Mouse (Mus musculus): ENCODE measurements at regions not wholly inside any gene's neighbourhood (a gene's known extent, or its start where the extent isn't known, plus 50 kb on each side); places are given as distances from the start of the nearest gene placed in this dataset.

DNA sequence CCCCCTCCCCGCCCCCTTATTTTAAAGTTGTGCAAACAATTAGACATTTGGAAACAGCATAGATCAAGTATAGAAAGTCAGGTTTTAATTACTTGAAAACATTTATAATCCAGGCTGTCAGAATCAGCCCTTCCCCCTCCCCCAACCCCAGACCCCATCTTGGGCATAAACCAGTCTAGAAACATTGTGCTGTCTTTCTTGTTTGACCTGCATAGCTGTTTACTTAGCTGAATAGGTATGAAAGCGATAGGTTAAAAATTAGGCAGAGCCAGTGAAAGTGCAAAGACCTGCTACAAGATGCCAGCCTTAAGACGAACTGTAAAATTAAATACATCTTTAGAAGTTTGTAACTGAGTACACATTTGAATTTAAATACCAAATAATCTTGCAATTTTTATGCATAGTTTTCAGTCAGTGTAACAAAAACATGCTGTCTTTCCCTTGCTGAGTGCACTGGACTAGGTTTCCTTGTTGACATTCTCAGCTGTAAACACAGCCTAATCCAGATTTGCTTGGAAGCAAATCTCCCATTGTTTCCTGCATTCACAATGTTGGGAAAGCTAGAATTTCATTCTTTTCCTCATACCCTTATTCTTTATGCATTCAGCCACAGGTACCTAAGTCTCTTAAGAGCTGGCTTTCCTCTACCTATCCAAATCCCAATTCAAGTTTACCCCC lies 234.2 kb upstream of the Tbx18 start:
- Histone ChIP-seq H3K4me2 (no peak overlapping the region), H3K27ac (no peak overlapping the region), H3K4me3 (no peak overlapping the region), H3K4me1 (no peaks in the 10 kb centered on the region), H3K9me3 (no peaks in the 10 kb centered on the region), H3K9ac (no peak overlapping the region), H3K27me3 (no peaks in the 10 kb centered on the region), H3K36me3 (no peaks in the 10 kb centered on the region)
- 48% methylated on average over 3 of the region's 3 CpGs for WGBS
- ATAC-seq (ENCODE audit: insufficient number of reproducible peaks, low FRiP score, low TSS enrichment, low read depth) = no peak

DNA sequence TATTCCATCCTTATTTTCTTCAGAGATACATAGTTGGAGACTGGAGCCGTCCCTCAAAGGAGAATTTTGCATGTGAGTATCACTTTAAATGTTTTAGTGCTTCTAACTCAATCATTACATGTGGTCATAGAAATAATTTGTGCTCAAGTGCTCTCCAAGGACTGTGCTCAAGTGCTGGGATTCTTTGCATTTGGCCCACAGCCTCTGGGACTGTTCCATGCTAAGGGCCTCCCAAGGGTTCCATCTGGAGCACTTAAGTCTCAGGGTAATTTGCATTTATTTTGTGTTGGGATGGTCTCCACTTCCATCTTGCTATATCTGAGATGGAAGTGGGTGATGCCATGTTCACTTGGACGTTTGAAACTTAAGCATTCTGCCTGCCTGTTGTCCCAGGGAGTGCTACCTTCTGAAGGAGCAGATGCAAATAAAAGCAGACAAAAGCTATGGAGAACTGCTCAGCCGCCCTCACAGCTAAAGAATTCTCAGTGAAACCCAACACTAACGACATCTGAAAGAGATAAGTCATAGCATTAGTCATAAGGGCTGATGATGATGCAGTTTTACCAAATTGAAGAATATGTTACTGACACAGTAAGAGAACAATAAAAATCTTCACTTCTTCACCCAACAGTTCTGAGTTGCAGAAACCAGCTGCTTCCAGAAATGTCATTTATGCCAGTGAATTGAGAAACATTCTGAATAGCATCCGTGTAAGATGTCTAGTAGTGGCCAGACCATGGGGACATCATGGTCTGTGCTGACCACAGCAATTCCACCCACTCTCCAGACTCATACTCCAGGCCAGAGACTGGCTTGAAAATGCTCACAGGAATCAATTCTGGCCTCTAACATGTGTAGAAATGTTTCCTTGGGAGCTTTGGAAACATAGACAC lies 237.4 kb upstream of the Tbx18 start:
- H3K27me3 ChIP-seq = no peaks in the 10 kb centered on the region
- ATAC-seq (ENCODE audit: insufficient number of reproducible peaks, low FRiP score, low TSS enrichment, low read depth) = no peak
- H3K27ac ChIP-seq = no peak overlapping the region
- no peak overlapping the region for H3K9ac ChIP-seq
- H3K9me3 ChIP-seq = no peaks in the 10 kb centered on the region
- H3K4me1 ChIP-seq = no peaks in the 10 kb centered on the region
- WGBS = 62% methylated on average over 5 of the region's 5 CpGs
- no peak overlapping the region for H3K4me3 ChIP-seq
- H3K36me3 ChIP-seq = no peaks in the 10 kb centered on the region
- H3K4me2 ChIP-seq = no peak overlapping the region

DNA sequence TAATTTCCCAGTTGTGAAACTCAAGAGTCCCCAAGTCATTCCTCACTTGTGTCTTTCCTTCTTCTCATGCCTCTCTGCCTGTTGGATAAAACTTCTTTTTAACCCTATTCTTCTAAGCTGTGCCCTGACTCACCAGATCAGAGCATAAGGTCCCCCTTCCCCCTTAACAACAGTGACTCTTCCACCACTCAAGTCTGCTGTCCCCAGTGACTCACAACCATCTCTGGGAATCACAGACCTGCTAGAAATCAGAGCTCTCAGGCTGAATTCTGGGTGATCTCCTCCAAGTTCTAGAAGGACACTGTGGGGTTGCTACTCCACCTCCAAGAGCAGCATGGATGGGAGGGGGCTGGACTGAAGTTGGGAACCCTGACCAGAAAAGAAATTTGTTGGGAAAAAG lies 239.5 kb upstream of the Tbx18 start:
- Histone ChIP-seq H3K9ac (no peak overlapping the region), H3K4me1 (no peaks in the 10 kb centered on the region), H3K36me3 (no peaks in the 10 kb centered on the region), H3K9me3 (no peaks in the 10 kb centered on the region), H3K4me2 (no peak overlapping the region), H3K27ac (no peak overlapping the region), H3K27me3 (no peaks in the 10 kb centered on the region), H3K4me3 (no peak overlapping the region)
- ATAC-seq (ENCODE audit: insufficient number of reproducible peaks, low FRiP score, low TSS enrichment, low read depth) = no peak

DNA sequence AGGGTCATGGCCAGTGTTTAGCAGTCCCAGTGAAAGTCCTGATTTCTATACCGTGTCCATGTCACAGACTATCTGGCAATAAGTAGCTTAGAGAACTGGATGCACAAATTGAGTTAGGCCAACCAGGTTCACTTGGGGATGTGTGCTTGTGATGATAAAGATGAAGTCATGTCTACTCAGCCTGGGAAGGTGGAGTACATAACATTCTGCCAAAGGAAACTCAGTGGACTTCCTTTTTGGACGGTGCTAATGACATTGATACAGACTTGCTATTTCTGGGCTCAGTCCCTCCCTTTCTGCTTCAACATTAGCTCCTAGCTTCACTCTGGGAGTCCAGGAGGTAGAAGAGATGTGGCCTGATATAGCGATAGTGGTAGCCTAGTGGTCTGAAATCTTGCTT lies 240.7 kb upstream of the Tbx18 start:
- WGBS = 84% methylated on average over 3 of the region's 3 CpGs
- H3K36me3 ChIP-seq = no peaks in the 10 kb centered on the region

DNA sequence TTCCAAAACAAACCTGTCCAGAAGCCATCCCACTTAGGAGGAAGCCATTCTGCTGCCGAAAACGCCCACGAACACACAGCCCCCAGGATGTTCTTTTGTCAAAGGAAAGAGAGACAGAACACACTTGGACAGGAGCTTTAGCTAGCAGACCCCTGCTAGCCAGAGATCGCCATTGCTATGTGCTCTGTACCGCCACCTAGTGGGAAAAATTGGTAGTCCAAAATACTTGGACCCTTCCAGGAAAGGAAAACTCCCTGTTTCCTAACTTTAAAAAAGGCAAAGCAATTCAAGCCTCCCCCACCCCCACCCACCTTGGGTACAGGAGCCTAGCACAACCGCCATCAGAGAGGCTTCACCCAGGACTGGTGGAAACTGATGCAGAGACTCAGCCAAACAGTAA lies 242.5 kb upstream of the Tbx18 start:
- H3K4me1 ChIP-seq = no peaks in the 10 kb centered on the region
- no peak overlapping the region for H3K4me3 ChIP-seq
- no peaks in the 10 kb centered on the region for H3K9me3 ChIP-seq
- 46% methylated on average over 6 of the region's 6 CpGs for WGBS
- no peaks in the 10 kb centered on the region for H3K36me3 ChIP-seq
- no peak overlapping the region for H3K9ac ChIP-seq
- H3K4me2 ChIP-seq = no peak overlapping the region
- H3K27ac ChIP-seq = no peak overlapping the region
- no peaks in the 10 kb centered on the region for H3K27me3 ChIP-seq
- ATAC-seq (ENCODE audit: insufficient number of reproducible peaks, low FRiP score, low TSS enrichment, low read depth) = no peak

More for the DNA sequence above, 240.7 kb upstream of the Tbx18 start:
- H3K4me2 ChIP-seq = no peak overlapping the region
- H3K9me3 ChIP-seq = no peaks in the 10 kb centered on the region
- no peak overlapping the region for H3K4me3 ChIP-seq
- H3K9ac ChIP-seq = no peak overlapping the region
- no peak overlapping the region for H3K27ac ChIP-seq
- ATAC-seq (ENCODE audit: insufficient number of reproducible peaks, low FRiP score, low TSS enrichment, low read depth) = no peak
- H3K27me3 ChIP-seq = no peaks in the 10 kb centered on the region
- no peaks in the 10 kb centered on the region for H3K4me1 ChIP-seq

DNA sequence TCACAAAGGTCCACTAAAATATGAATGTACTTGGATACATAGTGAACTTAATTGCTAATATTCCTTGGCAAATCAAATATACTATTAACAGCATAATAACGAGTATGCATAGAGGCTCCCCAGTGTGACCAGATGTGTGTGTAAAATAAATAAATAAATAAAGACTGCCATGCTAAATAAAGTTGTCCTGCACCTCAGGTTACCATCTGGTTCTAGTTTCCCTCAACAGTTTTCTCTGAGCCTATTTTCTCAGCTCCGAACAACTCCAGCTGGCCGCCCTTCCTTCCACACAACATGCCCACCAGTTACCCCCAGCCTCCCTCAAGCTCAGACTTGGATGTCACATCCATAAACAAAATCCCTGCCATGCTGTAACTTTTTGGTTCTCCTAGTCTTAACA lies 253.8 kb upstream of the Tbx18 start:
- Histone ChIP-seq H3K4me2 (no peak overlapping the region), H3K9me3 (no peaks in the 10 kb centered on the region), H3K4me3 (no peak overlapping the region), H3K9ac (no peak overlapping the region), H3K27me3 (no peaks in the 10 kb centered on the region), H3K4me1 (no peaks in the 10 kb centered on the region), H3K36me3 (no peaks in the 10 kb centered on the region), H3K27ac (no peak overlapping the region)
- no peak for ATAC-seq (ENCODE audit: insufficient number of reproducible peaks, low FRiP score, low TSS enrichment, low read depth)
- WGBS = 28% methylated on average over 3 of the region's 3 CpGs

DNA sequence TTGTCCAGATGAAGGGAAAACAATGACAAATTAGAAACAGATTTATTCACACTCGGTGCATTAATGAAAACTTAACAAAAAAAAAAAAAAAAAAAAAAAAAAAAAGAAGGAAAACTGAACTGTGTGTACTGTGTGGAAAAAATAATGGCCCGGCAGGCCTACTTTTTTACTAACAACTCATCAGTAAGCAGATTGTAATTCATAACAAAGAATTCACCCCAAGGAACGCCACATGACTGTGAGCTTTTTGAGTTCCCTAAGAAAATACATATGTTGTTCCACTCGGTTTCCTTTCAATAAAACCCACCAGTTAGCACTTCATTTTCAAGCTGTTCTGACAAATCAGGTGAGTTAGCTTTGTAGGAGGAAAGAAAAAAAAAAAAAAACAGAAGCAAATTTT lies 254.4 kb upstream of the Tbx18 start:
- H3K27me3 ChIP-seq = no peaks in the 10 kb centered on the region
- no peak overlapping the region for H3K4me2 ChIP-seq
- no peaks in the 10 kb centered on the region for H3K4me1 ChIP-seq
- no peak overlapping the region for H3K27ac ChIP-seq
- H3K36me3 ChIP-seq = no peaks in the 10 kb centered on the region
- no peak overlapping the region for H3K9ac ChIP-seq
- no peak for ATAC-seq (ENCODE audit: insufficient number of reproducible peaks, low FRiP score, low TSS enrichment, low read depth)
- no peaks in the 10 kb centered on the region for H3K9me3 ChIP-seq
- H3K4me3 ChIP-seq = no peak overlapping the region
- 28% methylated on average over 4 of the region's 4 CpGs for whole genome bisulfite sequencing

DNA sequence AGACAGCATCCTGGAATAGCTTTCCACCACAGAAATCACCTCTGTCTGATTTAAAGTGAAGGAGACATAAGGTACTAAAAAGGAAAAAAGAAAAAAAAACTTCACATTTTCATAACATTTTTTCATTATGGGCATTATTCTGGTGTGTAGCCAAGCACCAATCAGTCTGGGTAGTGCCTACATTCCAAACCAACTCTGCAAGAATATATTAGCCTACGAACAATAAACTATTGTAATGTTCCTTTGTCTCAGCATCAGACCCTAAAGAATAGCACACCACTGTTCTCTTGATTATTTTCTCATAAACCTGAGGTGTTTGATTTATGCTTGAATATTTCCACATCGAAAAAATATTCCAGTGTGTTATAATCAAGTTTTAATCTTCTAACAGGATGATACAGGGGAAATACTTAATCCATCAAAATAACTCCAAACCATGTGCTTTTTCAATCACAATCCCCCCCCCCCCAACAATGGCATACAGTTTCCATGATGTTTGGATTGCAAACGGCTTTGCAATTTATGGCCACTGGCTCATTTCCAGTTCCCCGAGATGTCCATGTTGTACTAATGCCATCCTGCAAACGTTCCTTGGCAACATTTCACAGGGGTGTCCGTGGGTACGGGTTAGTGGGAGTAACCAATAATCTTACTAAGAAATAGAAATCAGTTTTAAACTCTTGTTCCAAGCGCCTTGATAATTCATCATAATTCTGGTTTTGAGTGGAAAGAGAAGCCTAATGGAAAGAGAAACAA lies 275.1 kb upstream of the Tbx18 start:
- no peak overlapping the region for H3K4me2 ChIP-seq
- H3K4me3 ChIP-seq = no peak overlapping the region
- H3K9me3 ChIP-seq = no peaks in the 10 kb centered on the region
- no peak overlapping the region for H3K9ac ChIP-seq
- no peaks in the 10 kb centered on the region for H3K4me1 ChIP-seq
- no peak for ATAC-seq (ENCODE audit: insufficient number of reproducible peaks, low FRiP score, low TSS enrichment, low read depth)
- H3K36me3 ChIP-seq = no peaks in the 10 kb centered on the region
- H3K27me3 ChIP-seq = no peaks in the 10 kb centered on the region
- no peak overlapping the region for H3K27ac ChIP-seq
- WGBS = 57% methylated on average over 8 of the region's 8 CpGs

DNA sequence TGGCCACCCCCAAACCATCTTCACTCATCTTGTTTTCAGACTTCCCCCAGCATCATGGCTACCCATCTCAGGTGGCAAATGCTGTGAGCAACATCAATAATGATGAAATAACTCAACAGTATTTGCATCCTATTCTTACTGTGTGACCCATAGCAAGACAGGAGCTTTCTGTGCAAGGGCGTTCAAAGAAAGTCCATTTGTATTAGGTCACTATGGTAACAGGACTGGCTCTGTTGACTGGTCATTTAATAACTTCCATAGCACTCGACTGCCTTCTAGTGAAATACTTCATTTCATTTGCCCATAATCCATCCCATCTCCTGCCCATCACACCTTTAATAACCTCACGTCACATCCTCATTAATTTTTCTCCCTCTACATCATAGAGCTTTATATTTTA lies 292.7 kb upstream of the Tbx18 start:
- Histone ChIP-seq H3K9ac (no peak overlapping the region), H3K9me3 (no peaks in the 10 kb centered on the region), H3K4me2 (no peak overlapping the region), H3K27me3 (no peaks in the 10 kb centered on the region), H3K4me1 (no peaks in the 10 kb centered on the region), H3K4me3 (no peak overlapping the region), H3K27ac (no peak overlapping the region), H3K36me3 (no peaks in the 10 kb centered on the region)
- 45% methylated on average over 3 of the region's 3 CpGs for WGBS
- no peak for ATAC-seq (ENCODE audit: insufficient number of reproducible peaks, low FRiP score, low TSS enrichment, low read depth)

DNA sequence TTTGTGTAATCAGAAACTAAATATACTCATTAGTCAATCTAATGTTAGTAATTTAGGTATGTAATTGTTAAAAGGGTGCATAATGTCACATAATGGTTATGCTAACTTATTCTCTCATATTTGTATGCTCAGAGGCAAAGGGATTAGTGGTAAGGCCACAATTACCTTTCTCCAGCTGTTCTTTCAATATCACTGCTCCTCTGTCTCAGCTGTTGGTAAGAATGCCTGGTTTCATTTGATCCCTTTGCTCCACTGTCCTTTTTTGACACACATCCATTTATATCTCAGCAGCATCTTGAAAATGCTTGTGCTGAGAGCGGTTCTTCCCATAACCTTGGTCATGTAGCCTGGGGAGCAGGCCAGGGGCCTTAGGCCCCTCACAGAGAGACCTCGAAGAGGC lies 294.9 kb upstream of the Tbx18 start:
- no peak overlapping the region for H3K9ac ChIP-seq
- H3K27me3 ChIP-seq = no peaks in the 10 kb centered on the region
- H3K4me3 ChIP-seq = no peak overlapping the region
- H3K36me3 ChIP-seq = no peaks in the 10 kb centered on the region
- 61% methylated on average over 2 of the region's 2 CpGs for WGBS
- H3K4me2 ChIP-seq = no peak overlapping the region
- H3K4me1 ChIP-seq = 0 out of 2 replicates have a peak, but pooled peaks cover 2% of the 10 kb centered on the region
- no peak overlapping the region for H3K27ac ChIP-seq
- ATAC-seq (ENCODE audit: insufficient number of reproducible peaks, low FRiP score, low TSS enrichment, low read depth) = no peak
- H3K9me3 ChIP-seq = no peaks in the 10 kb centered on the region

DNA sequence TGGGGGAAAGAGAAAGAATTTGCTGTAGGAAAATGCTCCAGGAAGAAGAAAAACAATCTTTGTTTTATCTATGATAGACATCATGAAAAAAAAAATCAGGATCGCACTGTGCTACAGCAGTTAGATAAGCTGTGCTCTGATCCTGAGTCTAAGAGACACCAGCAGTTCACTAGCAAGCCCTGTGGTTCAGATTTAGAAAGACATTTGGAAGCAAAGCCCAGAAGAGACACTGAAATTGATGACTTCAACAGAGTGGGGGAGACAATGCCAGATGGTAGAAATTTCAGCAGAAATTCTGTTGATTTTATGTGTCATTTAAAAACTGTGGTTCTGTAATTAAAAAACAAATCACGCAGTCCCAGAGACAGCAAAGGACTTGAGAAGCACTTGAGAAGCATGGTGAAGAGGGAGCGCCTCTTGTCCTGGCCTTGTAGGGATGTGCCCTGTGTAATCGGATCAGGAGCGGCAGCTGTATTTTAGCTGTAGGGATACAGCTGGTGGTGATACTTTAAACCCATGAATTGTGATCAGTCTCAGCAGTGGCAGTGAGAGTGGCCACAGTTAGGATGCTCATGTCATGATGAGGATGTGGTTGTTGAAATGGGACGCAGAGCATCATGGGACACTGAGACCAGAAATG lies 296.4 kb upstream of the Nt5e start:
- no peak overlapping the region for H3K27ac ChIP-seq
- no peak overlapping the region for H3K4me3 ChIP-seq
- ATAC-seq (ENCODE audit: insufficient number of reproducible peaks, low FRiP score, low TSS enrichment, low read depth) = 0 out of 2 replicates have a peak, but pooled peaks have one; percentile 40
- H3K4me2 ChIP-seq = no peak overlapping the region
- no peaks in the 10 kb centered on the region for H3K9me3 ChIP-seq
- 0 out of 2 replicates have a peak, but pooled peaks cover 3% of the 10 kb centered on the region for H3K4me1 ChIP-seq
- no peaks in the 10 kb centered on the region for H3K36me3 ChIP-seq
- no peaks in the 10 kb centered on the region for H3K27me3 ChIP-seq
- WGBS = 78% methylated on average over 6 of the region's 6 CpGs
- H3K9ac ChIP-seq = no peak overlapping the region

All from limb, embryonic 15.5 days (tissue).